Mouse (Mus musculus) hindbrain, embryonic 14.5 days (tissue): ENCODE results near the gene Vta1. TPM values are rescaled to one million over a fixed set of nuclear protein-coding genes. Genes with fewer than 3 reads are reported as not detected.

ENCODE experiments used
- ATAC-seq: fragments of 200-750 bp; cut with Nextera tagmentation; 2 replicates; pipeline ENCODE4 v1.8.0; 2017; ENCODE audit warnings: moderate number of reproducible peaks, mild to moderate bottlenecking, moderate TSS enrichment, moderate library complexity; ENCODE audit not compliant: low FRiP score
- DNase-seq: peaks from one replicate; pipeline ENCODE4 v3.0.0-alpha.2; 2015; ENCODE audit warnings: low spot score
- H3K27ac ChIP-seq: fragments of 300-500 bp; sonication (generic); 2 replicates; pipeline ENCODE4 v1.5.1; 2014; ENCODE audit warnings: mild to moderate bottlenecking, moderate library complexity
- H3K27me3 ChIP-seq: fragments of 300-500 bp; sonication (generic); 2 replicates; pipeline ENCODE4 v1.6.1; 2014; ENCODE audit warnings: mild to moderate bottlenecking, low read length, mixed read lengths; ENCODE audit not compliant: control insufficient read depth, insufficient read depth
- H3K36me3 ChIP-seq: fragments of 300-500 bp; sonication (generic); replicated peaks from 2 replicates; pipeline ENCODE4 v1.6.1; 2014; ENCODE audit not compliant: control insufficient read depth, insufficient read depth
- H3K4me1 ChIP-seq: fragments of 300-500 bp; sonication (generic); replicated peaks from 2 replicates; pipeline ENCODE4 v1.6.1; 2014; ENCODE audit warnings: antibody characterized with exemption, low read length, mixed read lengths; ENCODE audit not compliant: control insufficient read depth, insufficient read depth
- H3K4me2 ChIP-seq: fragments of 300-500 bp; sonication (generic); replicated peaks from 2 replicates; pipeline ENCODE4 v1.6.1; 2014; ENCODE audit warnings: mild to moderate bottlenecking, moderate library complexity
- H3K4me3 ChIP-seq: fragments of 300-500 bp; sonication (generic); replicated peaks from 2 replicates; pipeline ENCODE4 v1.5.1; 2014; ENCODE audit warnings: mild to moderate bottlenecking, low read length
- H3K9ac ChIP-seq: fragments of 300-500 bp; sonication (generic); 2 replicates; pipeline ENCODE4 v1.6.1; 2014
- H3K9me3 ChIP-seq: fragments of 300-500 bp; sonication (generic); 2 replicates; pipeline ENCODE4 v1.6.1; 2016; ENCODE audit warnings: low read length; ENCODE audit not compliant: control insufficient read depth
- WGBS: fragments of 180-500 bp; shearing (Covaris S2); extraction: QIAGEN DNeasy Blood & Tissue Kit; methylation state at CpG from one replicate; pipeline ENCODE4 v1.1.7; 2014; 5-methylcytosine and 5-hydroxymethylcytosine counted together
- polyA plus RNA-seq: library from polyadenylated mRNA; unstranded; fragments of >200 nt; fragmentation: Nextera tagmentation; extraction: Ambion mirVana; gene quantifications from 2 replicates; pipeline ENCODE4 v1.2.1, GENCODE M21; 2014

The Vta1 gene
- polyA plus RNA-seq, 1 experiment from 2014 or later: 204 TPM

- Histone ChIP-seq H3K4me1 (no peaks in the 10 kb centered on the region), H3K27me3 (no peaks in the 10 kb centered on the region), H3K9me3 (no peaks in the 10 kb centered on the region), H3K27ac (no peak overlapping the region), H3K4me3 (no peak overlapping the region), H3K9ac (no peak overlapping the region), H3K36me3 (peaks cover 39% of the 10 kb centered on the region), H3K4me2 (no peak overlapping the region)
- 96% methylated on average over 2 of the region's 2 CpGs for WGBS
- no peak for DNase-seq
- ATAC-seq: no peak
These were observed 39.2 kb downstream of the Vta1 start for GRCm38 (mm10) chr10:14666147-14666546.

GRCm38 (mm10) chr10:14660875-14661274 is 44.5 kb downstream of the Vta1 start:
- no peak for ATAC-seq
- WGBS: 83% methylated on average over 2 of the region's 2 CpGs
- H3K9me3 ChIP-seq: no peaks in the 10 kb centered on the region
- no peak for DNase-seq
- no peak overlapping the region for H3K4me3 ChIP-seq
- no peaks in the 10 kb centered on the region for H3K27me3 ChIP-seq
- no peak overlapping the region for H3K9ac ChIP-seq
- no peaks in the 10 kb centered on the region for H3K4me1 ChIP-seq
- peaks cover 33% of the 10 kb centered on the region for H3K36me3 ChIP-seq
- H3K27ac ChIP-seq: no peak overlapping the region
- H3K4me2 ChIP-seq: no peak overlapping the region

- Histone ChIP-seq H3K4me1 (no peaks in the 10 kb centered on the region), H3K9me3 (no peaks in the 10 kb centered on the region), H3K27ac (no peak overlapping the region), H3K9ac (no peak overlapping the region), H3K27me3 (no peaks in the 10 kb centered on the region), H3K4me2 (no peak overlapping the region), H3K36me3 (no peaks in the 10 kb centered on the region), H3K4me3 (no peak overlapping the region)
- 85% methylated on average over 1 of the region's 1 CpGs for WGBS
- DNase-seq: no peak
- ATAC-seq: no peak
These were observed 65.7 kb downstream of the Vta1 start for GRCm38 (mm10) chr10:14639635-14640034.

GRCm38 (mm10) chr10:14639043-14639442 is 66.3 kb downstream of the Vta1 start:
- no peak for DNase-seq
- Histone ChIP-seq H3K4me2 (no peak overlapping the region), H3K9ac (no peak overlapping the region), H3K36me3 (no peaks in the 10 kb centered on the region), H3K27me3 (no peaks in the 10 kb centered on the region), H3K27ac (no peak overlapping the region), H3K9me3 (no peaks in the 10 kb centered on the region), H3K4me3 (no peak overlapping the region), H3K4me1 (no peaks in the 10 kb centered on the region)
- ATAC-seq: no peak
- WGBS: 93% methylated on average over 4 of the region's 4 CpGs

- H3K4me2 ChIP-seq: no peak overlapping the region
- no peak overlapping the region for H3K27ac ChIP-seq
- 97% methylated on average over 1 of the region's 1 CpGs for WGBS
- no peaks in the 10 kb centered on the region for H3K36me3 ChIP-seq
- H3K27me3 ChIP-seq: no peaks in the 10 kb centered on the region
- no peaks in the 10 kb centered on the region for H3K9me3 ChIP-seq
- H3K4me1 ChIP-seq: no peaks in the 10 kb centered on the region
- DNase-seq (no peak), ATAC-seq (no peak)
- no peak overlapping the region for H3K4me3 ChIP-seq
- H3K9ac ChIP-seq: no peak overlapping the region
These were observed 79.7 kb downstream of the Vta1 start for GRCm38 (mm10) chr10:14625706-14626105.

GRCm38 (mm10) chr10:14619156-14619555 is 86.2 kb downstream of the Vta1 start:
- no peak overlapping the region for H3K4me3 ChIP-seq
- H3K27ac ChIP-seq: no peak overlapping the region
- no peaks in the 10 kb centered on the region for H3K9me3 ChIP-seq
- H3K9ac ChIP-seq: no peak overlapping the region
- 90% methylated on average over 1 of the region's 1 CpGs for WGBS
- ATAC-seq (no peak), DNase-seq (no peak)
- no peaks in the 10 kb centered on the region for H3K36me3 ChIP-seq
- no peak overlapping the region for H3K4me2 ChIP-seq
- no peaks in the 10 kb centered on the region for H3K27me3 ChIP-seq
- no peaks in the 10 kb centered on the region for H3K4me1 ChIP-seq

- H3K4me2 ChIP-seq: no peak overlapping the region
- no peak overlapping the region for H3K9ac ChIP-seq
- no peaks in the 10 kb centered on the region for H3K36me3 ChIP-seq
- no peak overlapping the region for H3K4me3 ChIP-seq
- no peak for DNase-seq
- no peaks in the 10 kb centered on the region for H3K4me1 ChIP-seq
- no peak overlapping the region for H3K27ac ChIP-seq
- H3K27me3 ChIP-seq: no peaks in the 10 kb centered on the region
- no peaks in the 10 kb centered on the region for H3K9me3 ChIP-seq
- ATAC-seq: no peak
- WGBS: 88% methylated on average over 1 of the region's 1 CpGs
These were observed 87.1 kb downstream of the Vta1 start for GRCm38 (mm10) chr10:14618301-14618700.

- ATAC-seq (no peak), DNase-seq (no peak)
- no peaks in the 10 kb centered on the region for H3K4me1 ChIP-seq
- H3K27ac ChIP-seq: no peak overlapping the region
- H3K27me3 ChIP-seq: no peaks in the 10 kb centered on the region
- H3K4me3 ChIP-seq: no peak overlapping the region
- no peaks in the 10 kb centered on the region for H3K36me3 ChIP-seq
- no peak overlapping the region for H3K9ac ChIP-seq
- H3K4me2 ChIP-seq: no peak overlapping the region
- no peaks in the 10 kb centered on the region for H3K9me3 ChIP-seq
These were observed 89.9 kb downstream of the Vta1 start for GRCm38 (mm10) chr10:14615441-14615840.

GRCm38 (mm10) chr10:14607597-14607996 is 97.8 kb downstream of the Vta1 start:
- no peak overlapping the region for H3K4me2 ChIP-seq
- no peaks in the 10 kb centered on the region for H3K9me3 ChIP-seq
- no peaks in the 10 kb centered on the region for H3K4me1 ChIP-seq
- no peaks in the 10 kb centered on the region for H3K27me3 ChIP-seq
- ATAC-seq (no peak), DNase-seq (no peak)
- no peaks in the 10 kb centered on the region for H3K36me3 ChIP-seq
- H3K9ac ChIP-seq: no peak overlapping the region
- H3K4me3 ChIP-seq: no peak overlapping the region
- no peak overlapping the region for H3K27ac ChIP-seq
- WGBS: 93% methylated on average over 5 of the region's 5 CpGs
